Mouse (Mus musculus) v-Abl transformed pro-B cells (cell line): ENCODE measurements around the gene Zbtb24.

ENCODE experiments used
- in situ Hi-C, 2 experiments: fragments of 400-800 bp; cut with MboI; formaldehyde crosslinking; loops; one replicate each; pipeline ENCODE4 v1.15.1; 2025; ENCODE audit not compliant: unreplicated experiment in 2 of 2

Zbtb24 gene

DNA sequence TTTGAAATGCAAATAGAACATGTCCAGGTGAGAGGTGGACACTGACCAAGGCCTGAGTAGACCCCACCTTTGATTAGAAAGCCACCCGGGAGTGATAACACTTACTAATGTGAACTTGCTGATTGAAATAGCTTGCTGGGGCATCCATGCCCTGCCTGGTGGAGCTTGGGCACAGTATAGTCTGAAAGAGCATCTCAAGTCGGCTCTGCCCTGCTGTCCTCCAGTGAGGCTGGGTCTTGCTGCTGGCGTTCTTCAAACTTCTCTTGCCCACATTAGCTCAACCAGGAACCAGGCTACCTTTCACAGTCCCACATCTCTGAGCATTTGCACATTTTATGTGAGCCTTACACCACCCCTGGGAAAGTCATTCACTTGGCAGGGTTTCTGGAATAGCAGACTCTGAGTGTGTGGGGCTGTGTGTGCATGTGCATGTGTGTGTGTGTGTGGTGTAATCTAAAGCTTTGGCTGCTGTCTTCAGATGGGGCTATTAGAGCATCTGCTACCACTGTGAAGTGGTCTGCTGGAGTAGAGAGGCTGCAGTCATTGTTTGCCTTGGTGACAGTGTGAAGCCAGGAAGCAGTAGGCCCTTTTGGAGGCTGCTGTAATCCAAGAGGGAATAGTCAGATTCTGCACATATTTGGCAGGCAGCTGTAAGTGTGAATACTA is 11.0 kb downstream of the Zbtb24 start:
- in situ Hi-C loops = no loop called here

GRCm38 (mm10) chr10:41464401-41464955 is 14.3 kb downstream of the Zbtb24 start:
- in situ Hi-C loops = no loop called here

- in situ Hi-C loops = no loop called here
Measured at GRCm38 (mm10) chr10:41467325-41467724, 17.1 kb downstream of the Zbtb24 start.

DNA sequence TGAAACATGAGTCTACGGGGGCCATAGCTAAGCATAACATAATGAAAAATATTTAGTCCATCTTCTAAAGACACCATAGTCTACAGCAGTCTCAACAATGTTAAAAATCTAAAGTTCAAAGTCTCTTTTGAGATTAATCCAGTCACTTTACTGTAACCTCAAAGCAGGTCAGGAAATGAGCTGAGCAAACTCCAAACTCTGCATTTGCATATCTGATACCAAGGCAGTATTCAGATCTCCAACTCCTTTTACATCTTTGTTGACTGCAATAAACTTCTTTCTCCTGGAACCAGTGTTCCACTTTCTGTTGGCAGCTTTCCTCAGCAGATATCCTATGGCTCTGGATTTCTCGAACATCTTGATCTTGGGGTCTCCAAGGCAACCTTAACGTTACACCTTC is 20.5 kb downstream of the Zbtb24 start:
- in situ Hi-C loops = no loop called here

GRCm38 (mm10) chr10:41472534-41472933 is 22.4 kb downstream of the Zbtb24 start:
- in situ Hi-C loops = no loop called here

GRCm38 (mm10) chr10:41472962-41473481 is 22.8 kb downstream of the Zbtb24 start:
- in situ Hi-C loops = no loop called here

DNA sequence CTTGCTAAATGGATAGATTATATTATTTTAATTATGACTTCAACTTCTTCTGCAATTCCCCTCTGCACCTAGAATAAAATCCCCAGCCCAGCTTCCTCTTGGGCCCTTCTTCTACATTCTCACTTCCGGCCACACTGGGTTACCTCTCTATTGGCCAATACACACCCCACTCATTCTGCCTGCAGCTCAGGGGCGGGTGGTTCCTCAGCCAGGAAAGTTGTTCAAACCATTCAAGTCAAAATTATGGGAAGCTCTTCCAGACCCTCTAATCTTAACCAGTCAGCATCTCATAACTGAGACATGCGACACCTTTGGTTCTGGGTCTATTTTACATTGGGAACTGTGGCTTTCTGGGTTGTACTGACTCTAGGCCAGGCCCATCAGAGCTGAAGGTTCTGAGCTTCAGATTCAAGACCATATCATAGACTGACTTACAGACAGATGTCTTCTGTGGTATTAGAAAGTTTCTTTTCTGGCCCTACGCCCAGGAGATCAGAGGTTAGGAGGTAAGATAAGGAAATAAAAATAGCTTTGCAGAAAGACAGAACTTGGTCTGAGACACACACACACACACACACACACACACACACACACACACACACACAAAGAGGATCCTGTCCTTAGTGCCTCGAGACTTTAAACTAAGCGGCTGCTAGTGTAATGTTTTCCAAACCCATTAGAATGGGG is 23.7 kb downstream of the Zbtb24 start:
- in situ Hi-C loops = no loop called here

GRCm38 (mm10) chr10:41474981-41475391 is 24.8 kb downstream of the Zbtb24 start:
- in situ Hi-C loops = no loop called here

DNA sequence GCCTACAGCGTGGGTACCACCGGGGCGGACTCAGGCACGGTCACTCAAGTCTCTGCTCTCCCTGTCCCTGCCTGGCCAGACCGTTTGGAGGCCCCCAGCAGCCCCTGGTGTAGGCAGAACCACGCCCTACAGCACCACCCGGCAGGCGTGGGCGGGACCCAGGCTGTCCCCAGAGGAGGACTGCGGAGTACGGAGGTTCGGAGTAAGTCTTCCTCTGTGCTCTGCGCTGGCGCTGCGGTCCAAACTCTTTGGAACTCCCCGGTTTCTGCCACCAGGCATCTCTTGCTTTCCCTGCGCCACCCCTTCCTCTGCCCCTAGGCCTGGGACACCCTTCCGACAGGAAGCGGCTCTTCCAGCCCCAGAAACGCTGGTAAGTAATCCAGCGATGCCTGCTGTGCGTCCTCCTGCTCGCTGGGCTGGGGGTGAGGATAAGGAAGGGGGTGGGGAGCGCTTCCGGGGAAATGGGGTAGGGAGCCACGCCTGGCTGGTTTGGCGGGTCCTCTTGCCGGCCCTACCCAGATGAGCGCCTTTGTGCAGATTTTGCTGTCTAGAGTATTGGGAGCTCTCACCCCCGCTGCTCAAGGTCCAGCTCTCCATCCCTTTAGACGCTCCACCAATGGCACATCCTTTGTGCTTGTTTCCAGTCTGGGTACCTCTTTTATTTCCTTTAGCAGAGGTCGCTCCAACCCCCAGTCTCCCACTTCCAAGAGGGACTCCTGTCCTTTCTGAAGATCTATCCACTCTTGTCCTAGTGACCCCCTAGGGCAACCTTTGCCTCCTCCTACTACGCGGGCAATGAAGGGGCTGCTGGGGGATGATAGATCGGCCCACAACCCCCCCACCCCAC is 26.2 kb downstream of the Zbtb24 start, which contains the start of gene Mical1:
Gene Mical1, plus strand, starts transcription at position 144 of the 847 bp plus-strand sequence.
- in situ Hi-C loops = no loop called here

GRCm38 (mm10) chr10:41477018-41477277 is 26.8 kb downstream of the Zbtb24 start:
- in situ Hi-C loops = no loop called here

DNA sequence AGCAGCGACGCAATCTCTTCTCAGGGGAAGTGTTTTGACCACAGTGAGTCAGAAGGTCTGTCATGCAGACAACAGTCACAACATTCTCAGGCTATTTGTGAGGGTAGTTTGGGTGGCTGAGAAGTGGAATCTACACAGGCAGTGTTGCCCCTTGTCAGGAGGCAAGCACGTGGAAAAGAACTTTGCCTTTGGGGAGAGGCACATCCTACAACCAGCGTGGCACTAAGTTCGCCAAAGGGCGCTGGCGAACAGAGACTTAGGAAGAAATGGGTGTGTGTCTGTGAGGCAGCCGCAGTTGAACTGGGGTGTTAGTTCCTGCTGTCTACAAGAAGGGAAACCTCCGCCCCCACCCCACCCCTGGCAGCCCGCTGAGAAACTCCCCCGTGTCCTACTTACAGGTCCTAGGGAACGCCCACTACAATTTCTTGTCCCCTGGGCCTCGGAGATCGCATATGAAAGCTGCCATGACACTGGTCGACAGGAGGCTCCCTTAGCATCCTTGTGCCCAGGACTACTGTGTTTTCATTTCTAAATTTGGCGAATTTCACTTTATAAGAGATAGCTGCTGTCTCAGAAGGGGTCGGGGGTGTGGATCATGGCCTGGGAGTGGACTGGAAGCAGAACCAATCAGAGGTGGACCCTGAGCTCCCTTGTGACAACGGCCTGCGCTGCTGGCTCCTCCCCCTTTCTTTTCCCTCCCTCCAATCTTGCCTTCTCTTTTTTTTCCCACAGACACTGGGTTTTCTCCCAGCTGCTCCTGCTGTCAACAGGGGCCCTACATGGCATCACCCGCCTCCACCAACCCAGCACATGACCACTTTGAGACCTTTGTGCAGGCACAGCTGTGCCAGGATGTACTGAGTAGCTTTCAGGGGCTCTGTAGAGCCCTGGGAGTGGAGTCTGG is 27.3 kb downstream of the Zbtb24 start:
- in situ Hi-C loops = no loop called here

DNA sequence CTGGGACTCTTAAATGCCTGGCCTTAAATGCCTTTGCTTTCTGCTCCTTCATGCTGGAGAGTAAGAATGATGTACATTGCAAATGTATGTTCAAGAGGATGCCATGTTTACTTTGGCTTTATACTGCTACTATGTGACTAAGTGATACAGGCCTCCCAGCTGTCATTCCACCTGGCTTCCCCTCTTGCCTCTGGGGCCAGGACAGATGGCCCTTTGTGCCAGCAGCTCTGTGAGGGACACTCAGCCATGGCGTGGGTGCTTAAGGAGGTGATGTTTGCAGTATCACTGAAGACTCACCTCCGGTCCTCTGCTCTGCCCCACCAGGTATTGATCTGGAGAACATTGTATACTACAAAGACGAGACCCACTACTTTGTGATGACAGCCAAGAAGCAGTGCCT is 29.8 kb downstream of the Zbtb24 start:
- in situ Hi-C loops = no loop called here

DNA sequence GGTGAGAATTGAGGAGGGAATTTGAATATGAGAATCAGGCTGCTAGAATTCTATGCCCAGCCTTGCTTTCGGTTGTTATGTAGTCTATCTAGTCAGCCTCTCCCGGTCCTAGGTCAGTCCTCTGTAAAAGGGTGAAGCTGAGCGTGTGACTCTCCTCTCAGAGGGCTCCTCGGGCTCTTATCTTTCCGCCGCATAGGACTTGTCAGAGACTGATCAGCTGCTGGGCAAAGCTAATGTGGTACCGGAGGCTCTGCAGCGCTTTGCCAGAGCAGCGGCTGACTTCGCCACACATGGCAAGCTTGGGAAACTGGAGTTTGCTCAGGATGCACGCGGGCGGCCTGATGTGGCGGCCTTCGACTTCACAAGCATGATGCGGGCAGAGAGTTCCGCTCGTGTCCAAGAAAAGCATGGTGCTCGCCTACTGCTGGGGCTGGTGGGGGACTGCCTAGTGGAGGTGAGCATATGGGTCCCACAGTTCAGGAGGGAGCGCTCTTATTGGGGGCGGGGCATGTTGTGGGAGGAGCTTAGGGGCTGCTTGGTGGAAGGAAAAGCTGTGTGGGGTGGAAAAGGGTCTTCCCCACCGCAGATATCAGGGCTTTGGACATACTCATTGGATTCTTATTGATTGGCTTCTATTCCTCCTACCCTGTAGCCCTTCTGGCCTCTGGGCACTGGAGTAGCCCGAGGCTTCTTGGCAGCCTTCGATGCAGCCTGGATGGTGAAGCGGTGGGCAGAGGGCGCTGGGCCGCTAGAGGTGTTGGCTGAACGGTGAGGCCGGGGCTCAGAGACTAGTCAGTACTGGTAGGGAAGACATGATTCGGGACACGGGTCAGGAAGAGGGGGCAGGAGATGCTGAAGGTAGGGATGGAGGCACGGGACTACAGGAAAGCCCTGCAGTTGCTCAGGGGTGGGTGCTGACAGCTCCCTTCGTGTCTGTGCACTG is 31.0 kb downstream of the Zbtb24 start:
- in situ Hi-C loops = no loop called here

GRCm38 (mm10) chr10:41482446-41482845 is 32.3 kb downstream of the Zbtb24 start:
- in situ Hi-C loops = no loop called here

DNA sequence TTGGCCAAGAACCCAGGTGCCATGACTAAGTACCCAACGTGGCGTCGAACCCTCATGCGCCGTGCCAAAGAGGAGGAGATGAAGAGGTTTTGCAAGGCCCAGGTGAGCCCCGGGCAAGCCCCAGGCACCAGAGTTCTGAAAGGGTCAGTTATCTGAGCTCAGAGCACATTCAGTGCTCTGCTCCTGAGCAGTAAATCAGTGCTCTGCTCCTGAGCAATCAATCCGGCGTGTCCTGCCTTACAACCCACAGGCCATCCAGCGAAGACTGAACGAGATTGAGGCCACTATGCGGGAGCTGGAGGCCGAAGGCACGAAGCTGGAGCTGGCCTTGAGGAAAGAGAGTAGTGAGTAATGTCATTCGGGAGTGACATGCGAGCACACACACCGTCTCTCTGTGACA is 35.6 kb downstream of the Zbtb24 start:
- in situ Hi-C loops = loop anchor here in 1 of 2 experiments (5.0 kb wide), 1 partner anchor 38 kb away; no protein-coding TSS in a partner anchor

DNA sequence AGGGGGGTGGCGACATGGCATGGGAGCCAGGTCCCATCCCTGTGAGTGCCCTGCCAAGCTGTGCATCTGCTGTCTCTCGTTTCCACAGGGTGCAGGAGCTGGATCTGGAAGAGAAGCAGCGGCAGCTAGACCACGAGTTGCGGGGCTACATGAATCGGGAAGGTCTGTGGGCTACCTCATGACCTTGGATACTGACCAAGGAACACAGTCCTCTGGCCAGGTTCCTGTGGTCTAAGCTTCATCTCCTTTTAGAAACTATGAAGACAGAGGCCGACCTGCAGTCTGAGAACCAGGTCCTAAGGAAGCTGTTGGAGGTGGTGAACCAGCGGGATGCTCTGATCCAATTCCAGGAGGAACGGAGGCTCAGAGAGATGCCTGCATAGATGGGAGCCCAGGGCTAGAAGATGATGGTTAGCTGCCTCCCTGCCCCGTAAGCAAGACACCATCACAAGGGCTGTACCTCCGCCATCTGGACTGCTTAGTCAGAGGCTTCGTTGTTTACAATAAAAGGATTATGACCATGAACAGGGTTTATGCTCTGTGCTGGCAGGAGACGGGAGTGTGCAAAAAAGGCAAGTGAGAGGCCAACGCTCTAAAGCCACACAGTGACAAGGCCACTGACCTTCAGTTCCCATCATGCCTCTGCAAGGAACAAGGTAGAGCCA is 36.5 kb downstream of the Zbtb24 start:
- in situ Hi-C loops = loop anchor here in 1 of 2 experiments (5.0 kb wide), 1 partner anchor 39 kb away; no protein-coding TSS in a partner anchor

DNA sequence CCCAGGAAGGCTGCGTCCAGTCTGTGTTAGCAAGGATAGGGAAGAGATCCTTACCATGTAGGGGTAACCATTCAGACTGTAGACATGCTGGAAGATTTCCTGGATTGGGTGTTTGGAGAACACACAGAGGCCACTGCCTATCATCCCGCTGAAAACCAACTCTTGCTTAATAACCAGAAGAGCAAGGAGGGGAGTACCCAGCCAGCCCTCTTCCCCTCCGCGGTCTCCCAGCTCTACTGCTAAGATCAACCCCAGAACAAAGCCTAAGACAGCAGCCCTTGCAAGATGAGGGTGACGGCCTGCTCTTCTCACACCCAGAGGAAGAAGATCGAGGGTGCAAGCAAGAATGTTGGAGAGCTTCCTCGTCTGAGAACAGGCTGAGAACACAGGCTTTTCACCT is 38.7 kb downstream of the Zbtb24 start:
- in situ Hi-C loops = loop anchor here in 1 of 2 experiments (5.0 kb wide), 1 partner anchor 42 kb away; no protein-coding TSS in a partner anchor

- in situ Hi-C loops = loop anchor here in 1 of 2 experiments (5.0 kb wide), 1 partner anchor 42 kb away; no protein-coding TSS in a partner anchor
Measured at GRCm38 (mm10) chr10:41489294-41489693, 39.1 kb downstream of the Zbtb24 start.
